Mouse (Mus musculus) hindbrain, embryonic 11.5 days (tissue): ENCODE results near the gene Ext2. TPM values are rescaled to one million over a fixed set of nuclear protein-coding genes. Genes with fewer than 3 reads are reported as not detected.

Experiments
- ATAC-seq: fragments of 200-750 bp; cut with Nextera tagmentation; 2 replicates; pipeline ENCODE4 v1.8.0; 2017; ENCODE audit warnings: mild to moderate bottlenecking, moderate TSS enrichment, moderate library complexity; ENCODE audit not compliant: low FRiP score
- DNase-seq: peaks from one replicate; pipeline ENCODE4 v3.0.0-alpha.2; 2015; ENCODE audit warnings: low spot score
- H3K27ac ChIP-seq: fragments of 300-500 bp; sonication (generic); 2 replicates; pipeline ENCODE4 v1.5.1; 2014; ENCODE audit warnings: mild to moderate bottlenecking, low read depth, low read length
- H3K27me3 ChIP-seq: fragments of 300-500 bp; sonication (generic); 2 replicates; pipeline ENCODE4 v1.6.1; 2014; ENCODE audit warnings: mild to moderate bottlenecking, low read length, moderate library complexity, mixed read lengths; ENCODE audit not compliant: control insufficient read depth, insufficient read depth
- H3K36me3 ChIP-seq: fragments of 300-500 bp; sonication (generic); 2 replicates; pipeline ENCODE4 v1.6.1; 2014; ENCODE audit warnings: mild to moderate bottlenecking, low read length, moderate library complexity, mixed read lengths; ENCODE audit not compliant: control insufficient read depth, insufficient read depth
- H3K4me1 ChIP-seq: fragments of 300-500 bp; sonication (generic); replicated peaks from 2 replicates; pipeline ENCODE4 v1.6.1; 2014; ENCODE audit warnings: low read length, mixed read lengths; ENCODE audit not compliant: control insufficient read depth, insufficient read depth
- H3K4me2 ChIP-seq: fragments of 300-500 bp; sonication (generic); replicated peaks from 2 replicates; pipeline ENCODE4 v1.6.1; 2014; ENCODE audit warnings: mild to moderate bottlenecking, low read depth, low read length
- H3K4me3 ChIP-seq: fragments of 300-500 bp; sonication (generic); 2 replicates; pipeline ENCODE4 v1.5.1; 2014; ENCODE audit warnings: low read depth, low read length
- H3K9ac ChIP-seq: fragments of 300-500 bp; sonication (generic); 2 replicates; pipeline ENCODE4 v1.6.1; 2014; ENCODE audit warnings: low read depth, low read length
- H3K9me3 ChIP-seq: fragments of 300-500 bp; sonication (generic); 2 replicates; pipeline ENCODE4 v1.6.1; 2016; ENCODE audit warnings: low read length; ENCODE audit not compliant: control insufficient read depth
- WGBS: fragments of 180-500 bp; shearing (Covaris S2); extraction: QIAGEN DNeasy Blood & Tissue Kit; methylation state at CpG from one replicate; pipeline ENCODE4 v1.1.7; 2014; 5-methylcytosine and 5-hydroxymethylcytosine counted together
- polyA plus RNA-seq: library from polyadenylated mRNA; unstranded; fragments of >200 nt; fragmentation: Nextera tagmentation; extraction: Ambion mirVana; gene quantifications from 2 replicates; pipeline ENCODE4 v1.2.1, GENCODE M21; 2014

The Ext2 gene
- polyA plus RNA-seq, 1 experiment from 2014 or later, result 54.4 TPM

- Histone ChIP-seq H3K27ac (no peak overlapping the region), H3K9me3 (no peaks in the 10 kb centered on the region), H3K9ac (no peak overlapping the region), H3K4me3 (no peak overlapping the region), H3K27me3 (0 out of 2 replicates have a peak, but pooled peaks cover 2% of the 10 kb centered on the region), H3K4me2 (no peak overlapping the region), H3K36me3 (no peaks in the 10 kb centered on the region), H3K4me1 (peaks cover 6% of the 10 kb centered on the region)
- ATAC-seq (no peak), DNase-seq (no peak)
- 87% methylated on average over 6 of the region's 6 CpGs for WGBS
These were observed 162.6 kb downstream of the Ext2 start for GRCm38 (mm10) chr2:93659705-93660308.

GRCm38 (mm10) chr2:93659004-93659403 lies 163.4 kb downstream of the Ext2 start:
- H3K9me3 ChIP-seq, result no peaks in the 10 kb centered on the region
- H3K4me3 ChIP-seq, result no peak overlapping the region
- H3K4me2 ChIP-seq, result no peak overlapping the region
- ATAC-seq, result no peak
- 0 out of 2 replicates have a peak, but pooled peaks cover 2% of the 10 kb centered on the region for H3K27me3 ChIP-seq
- 41% methylated on average over 3 of the region's 3 CpGs for WGBS
- peaks cover 6% of the 10 kb centered on the region for H3K4me1 ChIP-seq
- no peaks in the 10 kb centered on the region for H3K36me3 ChIP-seq
- no peak overlapping the region for H3K27ac ChIP-seq
- peak; percentile 51 for DNase-seq
- no peak overlapping the region for H3K9ac ChIP-seq

DNA sequence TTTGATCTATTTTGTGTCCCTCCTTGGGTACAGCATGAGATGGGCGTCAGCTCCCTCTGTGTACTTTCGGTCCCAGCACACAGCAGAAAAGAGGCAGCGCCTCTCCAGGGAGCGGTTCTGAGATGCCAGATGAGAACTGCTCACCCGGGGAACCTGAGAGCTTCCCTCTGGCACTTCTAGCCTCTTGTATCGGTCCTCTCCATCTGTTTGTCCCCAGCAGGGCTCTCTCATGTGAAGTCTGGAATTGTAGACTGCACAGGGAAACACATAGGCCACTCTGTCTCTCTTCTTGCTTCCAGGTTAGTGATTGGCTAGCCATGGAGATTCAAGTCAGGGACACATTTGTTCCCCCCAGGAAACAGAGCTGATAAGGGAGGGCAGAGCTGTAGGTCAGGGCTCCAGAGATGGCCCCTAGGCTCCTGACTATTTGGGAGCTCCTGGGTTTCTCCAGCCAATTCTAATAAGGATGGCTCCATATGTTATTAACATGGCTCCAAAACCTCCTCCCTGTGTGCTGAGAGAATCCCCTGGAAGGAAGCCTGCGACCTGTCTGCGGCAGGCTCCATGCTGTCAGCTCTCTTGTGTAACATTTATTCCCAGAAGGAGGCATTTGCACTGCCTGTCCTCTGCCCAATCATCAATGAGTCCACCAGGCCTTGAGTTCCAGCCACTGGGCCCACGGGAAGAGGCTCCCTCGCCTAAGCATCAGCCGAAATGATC lies 167.9 kb downstream of the Ext2 start:
- no peaks in the 10 kb centered on the region for H3K9me3 ChIP-seq
- WGBS, result 64% methylated on average over 11 of the region's 11 CpGs

GRCm38 (mm10) chr2:93649243-93649870 lies 173.0 kb downstream of the Ext2 start:
- no peaks in the 10 kb centered on the region for H3K36me3 ChIP-seq
- ATAC-seq (no peak), DNase-seq (no peak)
- H3K27ac ChIP-seq, result no peak overlapping the region
- peaks cover 61% of the 10 kb centered on the region for H3K27me3 ChIP-seq
- H3K9me3 ChIP-seq, result no peaks in the 10 kb centered on the region
- H3K9ac ChIP-seq, result no peak overlapping the region
- H3K4me1 ChIP-seq, result no peaks in the 10 kb centered on the region
- WGBS, result 31% methylated on average over 4 of the region's 4 CpGs
- H3K4me3 ChIP-seq, result no peak overlapping the region
- H3K4me2 ChIP-seq, result no peak overlapping the region

More for the DNA sequence above, 167.9 kb downstream of the Ext2 start:
- DNase-seq (no peak), ATAC-seq (no peak)
- Histone ChIP-seq H3K36me3 (no peaks in the 10 kb centered on the region), H3K4me3 (no peak overlapping the region), H3K4me1 (no peaks in the 10 kb centered on the region), H3K4me2 (no peak overlapping the region), H3K9ac (no peak overlapping the region), H3K27ac (no peak overlapping the region), H3K27me3 (peaks cover 16% of the 10 kb centered on the region)

DNA sequence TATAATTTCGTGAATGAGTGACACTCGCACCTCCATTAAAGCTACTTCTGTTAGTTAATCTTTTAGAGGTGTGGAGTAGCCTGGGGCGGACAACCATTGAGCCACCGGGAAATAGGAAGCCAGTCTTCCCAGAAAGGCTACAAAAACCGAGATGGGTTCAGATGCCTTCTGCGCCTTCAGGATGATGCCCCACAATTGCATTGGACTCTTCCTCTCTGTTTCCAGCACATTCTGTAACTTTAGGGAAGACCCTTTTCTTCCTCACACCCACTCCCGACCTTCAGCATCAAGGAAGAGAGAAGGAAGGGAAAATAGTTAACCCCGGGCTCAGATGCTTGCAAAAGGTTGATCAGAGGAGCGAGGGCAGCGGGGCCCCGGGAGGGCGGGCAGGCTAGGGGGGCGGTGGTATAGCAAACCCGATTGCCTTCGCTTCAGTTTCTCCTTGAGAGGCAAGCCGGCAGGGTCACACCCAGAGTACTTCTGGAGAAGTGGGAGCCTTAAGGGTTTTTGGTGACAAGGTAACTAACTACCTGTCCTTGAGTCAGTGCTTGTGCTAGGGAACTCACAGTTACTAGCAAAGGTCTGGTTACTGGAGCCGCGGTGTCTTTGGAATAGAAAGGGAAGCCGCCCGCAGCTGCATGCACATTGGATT lies 174.3 kb downstream of the Ext2 start:
- H3K9me3 ChIP-seq, result no peaks in the 10 kb centered on the region
- peak; percentile 57 for DNase-seq
- no peak overlapping the region for H3K4me3 ChIP-seq
- H3K4me1 ChIP-seq, result peaks cover 3% of the 10 kb centered on the region; the same call in 1 of the 2 replicates
- H3K4me2 ChIP-seq, result no peak overlapping the region
- WGBS, result under 1% methylated on average over 20 of the region's 20 CpGs
- no peak for ATAC-seq
- H3K27ac ChIP-seq, result no peak overlapping the region
- H3K9ac ChIP-seq, result no peak overlapping the region
- peaks cover 74% of the 10 kb centered on the region for H3K27me3 ChIP-seq
- no peaks in the 10 kb centered on the region for H3K36me3 ChIP-seq

- under 1% methylated on average over 44 of the region's 44 CpGs for WGBS
- Histone ChIP-seq H3K4me3 (peak overlapping the region; percentile 11), H3K9ac (no peak overlapping the region), H3K4me1 (peaks cover 8% of the 10 kb centered on the region; the same call in 1 of the 2 replicates), H3K27me3 (peaks cover 82% of the 10 kb centered on the region), H3K4me2 (peak overlapping the region; percentile 22), H3K36me3 (no peaks in the 10 kb centered on the region), H3K27ac (no peak overlapping the region), H3K9me3 (no peaks in the 10 kb centered on the region)
- peak; percentile 70 for DNase-seq
- ATAC-seq, result no peak
These were observed 175.1 kb downstream of the Ext2 start for GRCm38 (mm10) chr2:93647051-93647923.

GRCm38 (mm10) chr2:93645626-93646320 lies 176.6 kb downstream of the Ext2 start:
- Histone ChIP-seq H3K9me3 (no peaks in the 10 kb centered on the region), H3K9ac (no peak overlapping the region), H3K27ac (no peak overlapping the region), H3K36me3 (no peaks in the 10 kb centered on the region), H3K4me2 (peak overlapping the region; percentile 33; the same call in 1 of the 2 replicates), H3K27me3 (peaks cover 89% of the 10 kb centered on the region), H3K4me3 (peak overlapping the region; percentile 17), H3K4me1 (peaks cover 8% of the 10 kb centered on the region; the same call in 1 of the 2 replicates)
- DNase-seq (peak; percentile 70), ATAC-seq (no peak)
- 2% methylated on average over 33 of the region's 33 CpGs for WGBS
